ENCODE assay signal across 19 mouse cellular contexts in the genomic region with DNA sequence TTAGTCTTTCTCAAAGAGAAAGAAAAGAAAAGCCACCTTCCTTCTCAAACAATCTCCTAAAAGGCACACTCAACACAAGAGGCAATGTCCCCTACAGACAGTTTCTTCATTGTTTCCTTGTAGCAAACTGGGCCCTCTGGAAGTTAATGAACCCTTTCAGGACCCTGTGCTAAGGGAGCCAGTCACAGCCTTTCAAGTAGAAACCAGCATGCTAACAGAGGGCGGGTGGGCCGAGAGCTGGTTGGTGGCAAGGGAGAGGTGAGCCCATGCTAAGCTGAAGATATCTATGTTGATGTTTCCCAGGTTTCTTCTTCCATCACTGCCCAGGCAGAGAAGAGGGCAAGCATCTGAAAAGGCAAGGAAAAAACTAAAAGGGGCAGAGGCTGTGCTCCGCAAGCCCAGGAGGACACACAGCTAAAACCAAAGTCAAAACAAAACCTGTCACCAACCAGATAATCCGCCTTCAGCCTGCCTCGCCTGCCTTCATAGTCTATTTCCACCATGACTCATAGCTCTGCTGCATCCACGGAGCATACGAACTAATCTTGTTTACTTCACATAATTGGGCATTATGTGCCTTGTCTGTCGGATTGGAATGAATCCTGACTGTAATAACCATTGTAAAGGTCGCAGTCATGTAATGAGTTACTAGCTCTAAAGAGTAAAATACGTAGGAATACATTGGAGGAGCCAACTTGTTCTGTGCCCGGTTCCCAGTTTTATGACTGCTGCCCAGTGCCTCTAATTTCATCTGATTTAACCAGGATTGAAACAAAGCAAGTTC. TPM values are rescaled to one million over a fixed set of nuclear protein-coding genes. Genes with fewer than 3 reads are reported as not detected.
DNase-seq lines count a peak whose midpoint lies in the region; ATAC-seq and TF ChIP-seq lines count a peak whose summit lies in the region.
"Had no signal": no experiment of that assay in that cellular context is flagged by ENCODE, and none has a peak within 500 bp of the region (broad histone marks: within the 10 kb centered on the region; RNA-seq: fewer than 3 reads in every experiment).

No protein-coding gene starts in this region.

- no peak for TF ChIP-seq CTCF in layer of hippocampus, adult 2 months (conservative IDR thresholded peaks at IDR 0.05)

- no peak overlapping the region for H3K4me2 ChIP-seq in forebrain, embryonic 14.5 days (ENCODE audit: low read length)
- H3K4me2 ChIP-seq in embryonic facial prominence, embryonic 14.5 days (ENCODE audit: low read depth, low read length) = no peak overlapping the region
- H3K4me2 ChIP-seq: hindbrain, embryonic 14.5 days had no signal

- 35% methylated on average over 11 of the region's 11 CpGs for WGBS in forebrain, embryonic 14.5 days
- 71% methylated on average over 11 of the region's 11 CpGs for WGBS in forebrain, embryonic 10.5 days
- WGBS in embryonic facial prominence, embryonic 14.5 days = 63% methylated on average over 11 of the region's 11 CpGs

- no peak overlapping the region for H3K27ac ChIP-seq in forebrain, embryonic 14.5 days (ENCODE audit: low read depth, low read length)
- no peak overlapping the region for H3K27ac ChIP-seq in forebrain, embryonic 10.5 days
- peak overlapping the region; percentile 91 for H3K27ac ChIP-seq in layer of hippocampus, adult 2 months
- H3K27ac ChIP-seq in embryonic facial prominence, embryonic 14.5 days (replicated peaks; ENCODE audit: low read depth, low read length) = 0 out of 2 replicates have a peak overlapping the region, but pooled peaks have one; percentile 2
- H3K27ac ChIP-seq: heart, adult 2 months; hindbrain, embryonic 14.5 days; macrophage had no signal

- DNase-seq in forebrain, embryonic 14.5 days (ENCODE audit: low spot score) = peak; percentile 39
- DNase-seq in forebrain, embryonic 10.5 days (ENCODE audit: extremely low spot score, low spot score) = no peak
- peak in 1 of 2 experiments; percentile 24 for DNase-seq in layer of hippocampus, adult 2 months (ENCODE audit: low spot score in 2 of 2)
- DNase-seq in layer of hippocampus, postnatal 25 days (ENCODE audit: extremely low spot score in 1 of 2, low spot score in 1 of 2) = no peak
- no peak for DNase-seq in embryonic facial prominence, embryonic 14.5 days (ENCODE audit: low spot score)
- peak; percentile 12 to 27 for DNase-seq in layer of hippocampus, postnatal 14 days (ENCODE audit: low spot score in 2 of 2)
- DNase-seq in urinary bladder, postnatal 10 days (ENCODE audit: low spot score) = no peak
- no peak for DNase-seq in urinary bladder, postnatal 14 days (ENCODE audit: low spot score)
- DNase-seq: adrenal gland, postnatal 36 days; cerebellum, adult 11 months; cerebellum, postnatal 36 days; heart, adult 2 months; heart, postnatal 10 days; liver; lung, adult 2 months; right cerebral cortex, adult 18-20 months had no signal

- H3K36me3 ChIP-seq in forebrain, embryonic 14.5 days (ENCODE audit: control insufficient read depth, insufficient read depth, low read length) = no peaks in the 10 kb centered on the region
- no peaks in the 10 kb centered on the region for H3K36me3 ChIP-seq in forebrain, embryonic 10.5 days (replicated peaks)
- no peaks in the 10 kb centered on the region for H3K36me3 ChIP-seq in embryonic facial prominence, embryonic 14.5 days (ENCODE audit: control insufficient read depth, insufficient read depth, low read length)

- H3K9ac ChIP-seq in forebrain, embryonic 14.5 days (ENCODE audit: low read length) = no peak overlapping the region
- H3K9ac ChIP-seq in embryonic facial prominence, embryonic 14.5 days (ENCODE audit: low read depth, low read length) = no peak overlapping the region
- H3K9ac ChIP-seq: hindbrain, embryonic 14.5 days had no signal

- no peaks in the 10 kb centered on the region for H3K9me3 ChIP-seq in forebrain, embryonic 14.5 days (replicated peaks; ENCODE audit: control insufficient read depth, low read length)
- H3K9me3 ChIP-seq in forebrain, embryonic 10.5 days = no peaks in the 10 kb centered on the region
- H3K9me3 ChIP-seq in embryonic facial prominence, embryonic 14.5 days (ENCODE audit: control insufficient read depth, low read length) = no peaks in the 10 kb centered on the region

- H3K27me3 ChIP-seq in forebrain, embryonic 14.5 days (replicated peaks; ENCODE audit: control insufficient read depth, insufficient read depth, low read length) = no peaks in the 10 kb centered on the region
- H3K27me3 ChIP-seq in forebrain, embryonic 10.5 days (ENCODE audit: poor library complexity, severe bottlenecking) = no peaks in the 10 kb centered on the region
- no peaks in the 10 kb centered on the region for H3K27me3 ChIP-seq in embryonic facial prominence, embryonic 14.5 days (replicated peaks; ENCODE audit: control insufficient read depth, insufficient read depth, low read length)

- H3K4me1 ChIP-seq in forebrain, embryonic 14.5 days (ENCODE audit: control insufficient read depth, insufficient read depth, low read length) = peaks cover 12% of the 10 kb centered on the region
- H3K4me1 ChIP-seq in forebrain, embryonic 10.5 days = peaks cover 7% of the 10 kb centered on the region; the same call in 1 of the 2 replicates
- 0 out of 2 replicates have a peak, but pooled peaks cover 7% of the 10 kb centered on the region for H3K4me1 ChIP-seq in embryonic facial prominence, embryonic 14.5 days (ENCODE audit: control insufficient read depth, insufficient read depth, low read length)

- ATAC-seq in forebrain, embryonic 14.5 days = peak; percentile 29; the same call in 1 of the 2 replicates
- ATAC-seq in embryonic facial prominence, embryonic 14.5 days (ENCODE audit: low read depth) = peak; percentile 41; the same call in 1 of the 2 replicates

- H3K4me3 ChIP-seq in forebrain, embryonic 14.5 days (ENCODE audit: low read depth, low read length) = no peak overlapping the region
- H3K4me3 ChIP-seq in forebrain, embryonic 10.5 days = no peak overlapping the region
- no peak overlapping the region for H3K4me3 ChIP-seq in layer of hippocampus, adult 2 months
- H3K4me3 ChIP-seq in embryonic facial prominence, embryonic 14.5 days (ENCODE audit: low read depth, low read length) = no peak overlapping the region
- H3K4me3 ChIP-seq: heart, adult 2 months had no signal

RNA-seq across cellular contexts. Expression of gene Slc26a4, which starts 25.5 kb away (rescaled TPM):
- 0.09 TPM in 1 of 2 replicates, not detected in the other for polyA plus RNA-seq in forebrain, embryonic 14.5 days (2014; fragmentation: Nextera tagmentation; extraction: Ambion mirVana)
- polyA plus RNA-seq in forebrain, embryonic 10.5 days (2016; fragmentation: Nextera tagmentation; extraction: Ambion mirVana) = not detected in 2 replicates
- 10 to 100 TPM; 10.5 to 11.3 TPM for total RNA-seq in layer of hippocampus, adult 2 months (2021)
- total RNA-seq in layer of hippocampus, postnatal 25 days (2021) = 10 to 100 TPM in 1 of 2 experiments, 1 to 10 TPM in 1; 9.8 to 10.1 TPM
- 0.67 and 1.1 TPM in 2 replicates for polyA plus RNA-seq in embryonic facial prominence, embryonic 14.5 days (2014; fragmentation: Nextera tagmentation; extraction: Ambion mirVana)
- total RNA-seq in layer of hippocampus, postnatal 14 days (2021) = 1 to 10 TPM; 8.3 to 8.4 TPM
- polyA plus RNA-seq: heart, adult 2 months; hindbrain, embryonic 14.5 days; macrophage; midbrain, postnatal 0 days had no signal

RNA-seq across cellular contexts. Expression of gene Cbll1, which starts 34.8 kb away (rescaled TPM):
- 20.3 and 21.3 TPM in 2 replicates for polyA plus RNA-seq in forebrain, embryonic 14.5 days (2014; fragmentation: Nextera tagmentation; extraction: Ambion mirVana)
- polyA plus RNA-seq in forebrain, embryonic 10.5 days (2016; fragmentation: Nextera tagmentation; extraction: Ambion mirVana) = 16.7 and 19.2 TPM in 2 replicates
- total RNA-seq in layer of hippocampus, adult 2 months (2021) = 10 to 100 TPM; 23.7 to 27.1 TPM
- 10 to 100 TPM; 21.1 to 22.2 TPM for total RNA-seq in layer of hippocampus, postnatal 25 days (2021)
- 15.4 and 18.5 TPM in 2 replicates for polyA plus RNA-seq in embryonic facial prominence, embryonic 14.5 days (2014; fragmentation: Nextera tagmentation; extraction: Ambion mirVana)
- total RNA-seq in layer of hippocampus, postnatal 14 days (2021) = 10 to 100 TPM; 20.6 to 24.3 TPM

Comparison
In these comparisons a context has a peak if more than half of its experiments do, and no peak if none do; other contexts are left out.
1. DNase-seq: peak in forebrain, embryonic 14.5 days (single experiment) and layer of hippocampus, postnatal 14 days (2 of 2); none in forebrain, embryonic 10.5 days (single experiment), layer of hippocampus, postnatal 25 days (0 of 2), embryonic facial prominence, embryonic 14.5 days (single experiment), urinary bladder, postnatal 10 days (single experiment) and urinary bladder, postnatal 14 days (single experiment).
2. H3K27ac ChIP-seq: peak in layer of hippocampus, adult 2 months (single experiment) and embryonic facial prominence, embryonic 14.5 days (single experiment); none in forebrain, embryonic 14.5 days (single experiment) and forebrain, embryonic 10.5 days (single experiment).